Mouse (Mus musculus) gastrocnemius, adult 2 months (tissue): Measurements from ENCODE around the gene Zbtb42. TPM values are rescaled to one million over a fixed set of nuclear protein-coding genes. Genes with fewer than 3 reads are reported as not detected.

Source experiments
- DNase-seq: peaks from one replicate; pipeline ENCODE4 v3.0.0; 2022
- H3K27ac ChIP-seq: fragments of 200-600 bp; 2 replicates; pipeline ENCODE4 v1.8.1; 2022; ENCODE audit warnings: mild to moderate bottlenecking
- H3K4me3 ChIP-seq: fragments of 200-600 bp; 2 replicates; pipeline ENCODE4 v1.8.1; 2022; ENCODE audit warnings: mild to moderate bottlenecking, moderate library complexity
- CTCF ChIP-seq: fragments of 200-600 bp; IDR thresholded peaks from 2 replicates; pipeline ENCODE4 v1.8.1; 2022; ENCODE audit warnings: antibody characterized with exemption, mild to moderate bottlenecking, moderate library complexity
- intact Hi-C: fragments of 180-260 bp; cut with DNase I; formaldehyde crosslinking; loops from one replicate; pipeline ENCODE4 v1.15.1; 2025
- total RNA-seq, 2 experiments: library from RNA; stranded (reverse); gene quantifications; 2 replicates each; pipeline ENCODE4 v1.2.3; 2021

Zbtb42 gene
- total RNA-seq, 2 experiments from 2014 or later: 0.64 to 0.81 TPM

- peak overlapping the region; percentile 94 for H3K4me3 ChIP-seq
- H3K27ac ChIP-seq: peak overlapping the region; percentile 94
- no peak for TF ChIP-seq CTCF
- DNase-seq: no peak
- intact Hi-C loops: no loop called here
Observed at GRCm38 (mm10) chr12:112644855-112645506, 33.6 kb upstream of the Zbtb42 start.

DNA sequence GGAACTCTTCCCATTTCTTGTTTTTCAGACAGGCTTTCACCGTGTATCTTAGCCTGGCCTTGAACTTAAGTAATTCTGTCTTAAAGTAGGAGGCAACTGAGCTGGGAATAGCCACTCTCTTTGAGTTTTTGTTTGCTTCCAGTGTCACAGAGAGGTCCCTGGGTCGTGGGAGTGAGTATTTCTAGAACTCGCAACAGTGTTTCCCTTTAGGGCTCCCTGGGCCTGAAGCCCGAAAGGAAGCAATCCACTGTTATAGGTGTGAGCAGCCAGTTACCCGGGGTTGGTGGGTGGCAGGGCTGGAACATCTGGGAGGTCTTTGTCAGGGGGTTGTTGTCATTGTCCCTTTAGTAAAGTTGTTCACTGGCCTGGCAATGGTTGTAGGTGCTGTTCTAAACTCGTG is 32.5 kb upstream of the Zbtb42 start:
- no peak for DNase-seq
- no peak for TF ChIP-seq CTCF
- intact Hi-C loops: no loop called here
- Histone ChIP-seq H3K4me3 (no peak overlapping the region), H3K27ac (no peak overlapping the region)

DNA sequence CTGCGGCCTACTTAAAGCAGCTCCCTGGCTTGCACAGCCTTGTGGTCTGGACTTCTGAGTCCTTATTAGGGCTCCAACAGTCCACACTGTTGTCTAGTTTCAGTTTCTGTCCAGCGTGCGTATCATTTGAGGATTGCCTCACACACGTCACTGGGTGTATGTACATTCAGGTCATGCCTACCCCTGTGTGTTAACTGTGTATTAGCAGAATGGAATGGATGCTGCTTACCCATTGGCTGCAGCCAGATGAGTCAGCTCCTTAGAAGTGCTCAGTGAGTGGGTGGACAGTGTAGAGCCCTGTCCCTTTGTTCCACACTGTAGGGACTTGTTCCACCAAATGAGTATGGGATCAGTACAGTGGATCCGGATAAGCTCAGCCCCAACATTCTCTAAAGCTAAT is 30.5 kb upstream of the Zbtb42 start:
- DNase-seq: no peak
- H3K27ac ChIP-seq: no peak overlapping the region
- intact Hi-C loops: no loop called here
- TF ChIP-seq CTCF: no peak
- no peak overlapping the region for H3K4me3 ChIP-seq

DNA sequence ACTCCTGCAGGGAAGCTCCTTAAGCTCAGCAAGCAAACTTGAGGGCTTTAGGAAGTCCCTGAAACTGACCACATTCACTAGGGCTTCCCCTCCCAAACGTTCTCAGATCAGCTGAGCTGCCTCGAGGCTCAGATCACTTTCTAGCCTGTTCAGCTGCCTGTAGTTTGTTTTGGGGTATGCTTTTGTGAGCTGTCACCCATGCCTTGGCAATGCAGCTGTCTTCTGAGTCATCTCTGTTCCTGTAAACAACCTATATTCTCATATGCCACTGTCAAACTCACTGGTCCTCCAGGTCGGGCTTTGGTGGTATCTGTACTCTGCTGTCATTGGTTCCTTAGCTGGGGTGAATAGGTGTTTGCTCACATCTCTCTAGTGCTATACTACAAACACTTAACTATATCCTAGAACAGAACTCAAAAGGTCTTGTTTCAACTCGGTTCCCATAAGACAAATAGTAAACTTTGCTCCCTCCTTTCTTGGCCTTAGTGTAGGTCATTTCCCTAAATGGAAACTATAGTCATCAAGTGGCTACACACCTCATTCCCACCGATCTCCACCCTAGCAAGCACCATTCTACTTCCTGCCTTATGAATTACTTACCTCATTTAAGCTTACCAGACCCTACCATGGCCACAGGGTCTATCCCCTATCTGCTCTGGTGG is 26.7 kb upstream of the Zbtb42 start:
- DNase-seq: no peak
- no peak overlapping the region for H3K4me3 ChIP-seq
- intact Hi-C loops: loop anchor here (10.0 kb wide), 1 partner anchor 173 kb away; the partner anchor contains the start of gene Cdca4

GRCm38 (mm10) chr12:112653157-112653824 is 25.3 kb upstream of the Zbtb42 start:
- Histone ChIP-seq H3K4me3 (no peak overlapping the region), H3K27ac (no peak overlapping the region)
- TF ChIP-seq CTCF: peak; percentile 98; the same call in 1 of the 2 replicates
- peak; percentile 91 for DNase-seq
- intact Hi-C loops: loop anchor here (1.0 to 10.0 kb wide), 2 partner anchors 54 to 172 kb away; partner anchors contain the start of gene Cdca4

More for the DNA sequence above, 26.7 kb upstream of the Zbtb42 start:
- H3K27ac ChIP-seq: no peak overlapping the region
- TF ChIP-seq CTCF: no peak

DNA sequence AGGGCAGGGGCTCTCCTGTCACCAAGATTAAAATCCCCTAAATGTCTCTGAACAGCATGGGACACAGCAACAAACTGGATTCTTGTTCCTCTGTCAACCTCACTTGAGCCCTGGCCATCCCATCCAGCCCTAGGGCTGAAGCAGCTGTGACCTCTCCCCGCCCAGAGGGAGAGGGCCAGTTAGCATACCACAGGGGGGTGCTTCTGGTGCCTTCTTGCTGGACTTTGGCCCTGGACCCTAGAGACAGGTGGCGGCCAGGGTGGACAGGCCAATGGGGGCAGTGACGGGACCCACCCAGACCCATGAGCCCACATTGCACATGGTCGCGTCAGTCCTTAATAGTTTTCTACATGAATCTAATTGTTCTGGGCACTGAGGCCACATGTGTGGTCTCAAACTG is 24.6 kb upstream of the Zbtb42 start:
- no peak overlapping the region for H3K27ac ChIP-seq
- H3K4me3 ChIP-seq: no peak overlapping the region
- no peak for DNase-seq
- intact Hi-C loops: loop anchor here (10.0 kb wide), 1 partner anchor 171 kb away; the partner anchor contains the start of gene Cdca4
- no peak for TF ChIP-seq CTCF

DNA sequence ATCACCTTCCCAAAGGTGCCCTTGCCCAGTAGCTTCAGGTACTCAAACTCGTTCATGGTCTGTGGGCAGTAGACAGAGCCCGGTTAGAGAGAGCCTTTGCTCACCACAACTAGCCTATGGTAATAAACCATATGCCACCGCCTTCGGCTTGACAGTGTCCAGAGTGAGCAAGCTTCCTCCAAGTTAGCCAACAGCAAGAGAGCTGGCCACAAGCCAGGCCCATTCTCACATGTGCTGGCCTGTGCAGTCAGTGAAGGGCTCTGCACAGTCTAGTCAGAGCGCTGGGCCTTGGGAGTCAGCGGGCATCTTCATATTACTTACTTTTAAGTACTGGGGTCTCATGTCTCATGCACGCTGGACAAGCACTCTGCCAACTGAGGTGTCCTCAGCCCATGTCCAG is 20.0 kb upstream of the Zbtb42 start:
- Histone ChIP-seq H3K27ac (no peak overlapping the region), H3K4me3 (no peak overlapping the region)
- no peak for TF ChIP-seq CTCF
- no peak for DNase-seq
- intact Hi-C loops: loop anchor here (10.0 kb wide), 1 partner anchor 166 kb away; the partner anchor contains the start of gene Cdca4

DNA sequence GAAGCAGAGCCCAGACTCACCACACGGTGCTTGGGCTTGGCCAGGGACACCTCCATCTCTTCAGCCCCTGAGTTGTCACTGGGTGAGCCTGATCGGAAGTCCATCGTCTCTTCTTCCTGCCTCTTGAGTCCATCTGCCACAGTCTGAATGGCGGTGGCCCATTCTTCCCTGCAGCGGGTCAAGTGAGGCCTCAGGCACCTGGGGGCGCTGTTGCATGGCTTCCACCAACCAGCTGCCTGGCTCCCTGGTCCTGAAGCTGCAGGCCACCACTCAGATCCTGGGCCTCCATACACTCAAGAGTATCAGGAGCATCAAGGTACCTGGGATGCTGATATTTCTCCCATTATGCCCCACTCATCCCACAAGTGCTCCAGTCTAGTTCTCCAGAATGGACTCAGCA is 19.5 kb upstream of the Zbtb42 start:
- H3K27ac ChIP-seq: no peak overlapping the region
- TF ChIP-seq CTCF: peak; percentile 90
- no peak overlapping the region for H3K4me3 ChIP-seq
- intact Hi-C loops: loop anchor here (10.0 kb wide), 1 partner anchor 166 kb away; the partner anchor contains the start of gene Cdca4
- peak; percentile 85 for DNase-seq

DNA sequence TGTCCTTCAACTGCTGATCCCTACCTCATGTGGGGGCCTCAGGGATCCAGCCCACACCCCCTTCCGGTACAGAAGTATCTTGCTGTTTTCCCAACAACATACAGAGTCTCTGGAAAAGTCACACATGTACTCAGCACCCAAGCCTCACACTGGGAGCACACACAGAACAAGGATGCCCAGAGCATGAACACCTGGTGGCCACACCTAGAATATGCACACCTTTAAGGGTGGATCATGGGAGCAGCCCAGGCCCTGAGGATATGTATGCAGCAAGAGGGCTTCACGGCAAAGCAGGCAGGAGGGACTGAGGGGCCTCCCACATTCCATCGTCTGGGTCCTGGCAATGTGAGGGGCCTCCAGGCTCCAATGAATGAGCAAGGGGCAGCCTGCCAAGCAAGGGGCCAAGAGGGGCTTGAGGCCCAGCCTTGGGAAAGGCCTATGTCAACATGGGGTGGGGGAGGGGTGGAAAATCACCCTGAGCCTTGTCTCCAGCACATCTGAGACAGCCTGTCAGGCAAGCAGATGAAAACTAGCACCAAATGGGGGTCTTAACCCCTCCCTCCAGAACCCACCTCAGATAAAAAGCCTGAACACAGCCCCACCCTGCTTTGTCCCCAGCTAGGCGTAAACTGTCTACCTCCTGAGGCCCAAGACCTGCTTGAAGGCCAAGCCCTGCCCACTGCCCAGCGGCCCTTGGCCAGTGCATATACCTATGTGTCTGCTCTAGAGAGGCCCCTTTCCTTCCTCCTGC is 17.9 kb upstream of the Zbtb42 start:
- Histone ChIP-seq H3K4me3 (no peak overlapping the region), H3K27ac (no peak overlapping the region)
- intact Hi-C loops: loop anchor here (2.0 kb wide), 1 partner anchor 46 kb away; no protein-coding TSS in a partner anchor
- no peak for DNase-seq
- TF ChIP-seq CTCF: no peak

DNA sequence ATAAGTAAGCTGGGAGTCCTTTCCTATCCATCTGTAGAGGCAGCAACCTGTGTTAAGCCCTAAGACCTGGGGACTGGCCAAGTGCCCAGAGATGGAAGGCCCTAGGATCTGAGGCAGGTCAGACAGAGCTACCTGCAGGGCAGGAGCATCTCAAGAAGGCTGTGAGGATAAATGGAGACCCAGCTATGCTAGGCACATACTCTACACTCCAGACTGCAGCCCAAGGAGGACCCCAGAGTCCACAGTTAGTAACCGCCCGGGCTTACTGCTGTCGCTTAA is 17.4 kb upstream of the Zbtb42 start:
- no peak for TF ChIP-seq CTCF
- intact Hi-C loops: loop anchor here (2.0 kb wide), 1 partner anchor 46 kb away; no protein-coding TSS in a partner anchor
- no peak for DNase-seq
- Histone ChIP-seq H3K4me3 (no peak overlapping the region), H3K27ac (no peak overlapping the region)

GRCm38 (mm10) chr12:112661851-112662250 is 16.8 kb upstream of the Zbtb42 start:
- Histone ChIP-seq H3K27ac (no peak overlapping the region), H3K4me3 (no peak overlapping the region)
- no peak for TF ChIP-seq CTCF
- peak; percentile 62 for DNase-seq
- intact Hi-C loops: loop anchor here (2.0 kb wide), 1 partner anchor 45 kb away; no protein-coding TSS in a partner anchor

- Histone ChIP-seq H3K4me3 (no peak overlapping the region), H3K27ac (no peak overlapping the region)
Observed at GRCm38 (mm10) chr12:112663303-112663702, 15.3 kb upstream of the Zbtb42 start.

More at GRCm38 (mm10) chr12:112663303-112663702, 15.3 kb upstream of the Zbtb42 start:
- TF ChIP-seq CTCF: no peak
- DNase-seq: no peak
- intact Hi-C loops: no loop called here
